12 mouse cellular contexts compared by ENCODE assay signal in genomic region chr10:42464805-42465204, GRCm38 (mm10). TPM values are rescaled to one million over a fixed set of nuclear protein-coding genes. Genes with fewer than 3 reads are reported as not detected.
DNase-seq lines count a peak whose midpoint lies in the region; ATAC-seq and TF ChIP-seq lines count a peak whose summit lies in the region.
"Had no signal": no experiment of that assay in that cellular context is flagged by ENCODE, and none has a peak within 500 bp of the region (broad histone marks: within the 10 kb centered on the region; RNA-seq: fewer than 3 reads in every experiment).

No protein-coding gene starts in this region.

- H3K27ac ChIP-seq in forebrain, embryonic 12.5 days = 0 out of 2 replicates have a peak overlapping the region, but pooled peaks have one; percentile 25
- no peak overlapping the region for H3K27ac ChIP-seq in forebrain, postnatal 0 days (ENCODE audit: low read depth, low read length)
- H3K27ac ChIP-seq in kidney, embryonic 15.5 days = peak overlapping the region; percentile 60
- H3K27ac ChIP-seq in ES-Bruce4 (ENCODE audit: insufficient read depth, low read length) = peak overlapping the region; percentile 65; the same call in 1 of the 2 replicates
- peak overlapping the region; percentile 67 for H3K27ac ChIP-seq in intestine, embryonic 16.5 days (ENCODE audit: low read length)
- H3K27ac ChIP-seq: embryonic facial prominence, embryonic 15.5 days; forebrain, embryonic 15.5 days had no signal

- DNase-seq in forebrain, postnatal 0 days = no peak
- DNase-seq in kidney, adult 9 months = no peak
- DNase-seq in cerebellum, postnatal 14 days = no peak
- no peak for DNase-seq in ovary, postnatal 14 days (ENCODE audit: low spot score)
- DNase-seq: cerebellum, postnatal 10 days; thymus, adult 18-20 months had no signal

- H3K9me3 ChIP-seq in forebrain, embryonic 12.5 days = peaks cover under 1% of the 10 kb centered on the region; the same call in 1 of the 2 replicates
- H3K9me3 ChIP-seq in forebrain, postnatal 0 days (ENCODE audit: low read length) = no peaks in the 10 kb centered on the region
- no peaks in the 10 kb centered on the region for H3K9me3 ChIP-seq in kidney, embryonic 15.5 days (replicated peaks)
- no peaks in the 10 kb centered on the region for H3K9me3 ChIP-seq in ES-Bruce4 (replicated peaks; ENCODE audit: control insufficient read depth, insufficient read depth, low read length, poor library complexity, severe bottlenecking)
- no peaks in the 10 kb centered on the region for H3K9me3 ChIP-seq in intestine, embryonic 16.5 days (ENCODE audit: control insufficient read depth, low read length)
- H3K9me3 ChIP-seq: embryonic facial prominence, embryonic 15.5 days; forebrain, embryonic 15.5 days had no signal

- no peak overlapping the region for H3K4me2 ChIP-seq in forebrain, embryonic 12.5 days
- H3K4me2 ChIP-seq in forebrain, postnatal 0 days (ENCODE audit: low read depth) = no peak overlapping the region
- no peak overlapping the region for H3K4me2 ChIP-seq in kidney, embryonic 15.5 days
- H3K4me2 ChIP-seq in intestine, embryonic 16.5 days (ENCODE audit: low read depth, low read length) = no peak overlapping the region
- H3K4me2 ChIP-seq: embryonic facial prominence, embryonic 15.5 days; forebrain, embryonic 15.5 days had no signal

- TF ChIP-seq EP300 in ES-Bruce4 (IDR thresholded peaks at IDR 0.05; ENCODE audit: insufficient read depth, low read depth, low read length) = no peak

- peaks cover 3% of the 10 kb centered on the region for H3K4me1 ChIP-seq in forebrain, embryonic 12.5 days
- no peaks in the 10 kb centered on the region for H3K4me1 ChIP-seq in forebrain, postnatal 0 days (ENCODE audit: insufficient read depth)
- H3K4me1 ChIP-seq in kidney, embryonic 15.5 days = peaks cover 7% of the 10 kb centered on the region
- no peaks in the 10 kb centered on the region for H3K4me1 ChIP-seq in ES-Bruce4 (ENCODE audit: control insufficient read depth, insufficient read depth, low read length)
- 0 out of 2 replicates have a peak, but pooled peaks cover 2% of the 10 kb centered on the region for H3K4me1 ChIP-seq in intestine, embryonic 16.5 days (ENCODE audit: control insufficient read depth, insufficient read depth, low read length)
- H3K4me1 ChIP-seq: embryonic facial prominence, embryonic 15.5 days had no signal

- WGBS in forebrain, embryonic 12.5 days = 82% methylated on average over 14 of the region's 14 CpGs
- WGBS in forebrain, postnatal 0 days = 82% methylated on average over 14 of the region's 14 CpGs
- 78% methylated on average over 14 of the region's 14 CpGs for WGBS in kidney, embryonic 15.5 days
- WGBS in intestine, embryonic 16.5 days = 70% methylated on average over 14 of the region's 14 CpGs

- no peak for ATAC-seq in forebrain, embryonic 12.5 days (ENCODE audit: low FRiP score)
- no peak for ATAC-seq in forebrain, postnatal 0 days
- ATAC-seq in kidney, embryonic 15.5 days (replicated peaks; ENCODE audit: low FRiP score) = no peak
- peak; percentile 41 for ATAC-seq in intestine, embryonic 16.5 days
- ATAC-seq: forebrain, embryonic 15.5 days had no signal

- no peak overlapping the region for H3K4me3 ChIP-seq in forebrain, embryonic 12.5 days (replicated peaks)
- no peak overlapping the region for H3K4me3 ChIP-seq in forebrain, postnatal 0 days (ENCODE audit: low read depth, low read length)
- H3K4me3 ChIP-seq in kidney, embryonic 15.5 days (replicated peaks) = no peak overlapping the region
- H3K4me3 ChIP-seq in ES-Bruce4 (ENCODE audit: low read depth, low read length) = peak overlapping the region; percentile 12; the same call in 1 of the 2 replicates
- H3K4me3 ChIP-seq in intestine, embryonic 16.5 days (ENCODE audit: low read length) = no peak overlapping the region
- H3K4me3 ChIP-seq: embryonic facial prominence, embryonic 15.5 days; forebrain, embryonic 15.5 days had no signal

- no peak for TF ChIP-seq CTCF in forebrain, postnatal 0 days (IDR thresholded peaks at IDR 0.05; ENCODE audit: low read depth)
- TF ChIP-seq CTCF in ES-Bruce4 (IDR thresholded peaks at IDR 0.05; ENCODE audit: low read depth, low read length) = no peak

- no peaks in the 10 kb centered on the region for H3K27me3 ChIP-seq in forebrain, embryonic 12.5 days
- H3K27me3 ChIP-seq in forebrain, postnatal 0 days (ENCODE audit: insufficient read depth, low read length) = no peaks in the 10 kb centered on the region
- no peaks in the 10 kb centered on the region for H3K27me3 ChIP-seq in kidney, embryonic 15.5 days
- no peaks in the 10 kb centered on the region for H3K27me3 ChIP-seq in ES-Bruce4 (ENCODE audit: control insufficient read depth, insufficient read depth, low read length, poor library complexity, severe bottlenecking)
- H3K27me3 ChIP-seq in intestine, embryonic 16.5 days (replicated peaks; ENCODE audit: control insufficient read depth, insufficient read depth, low read length) = no peaks in the 10 kb centered on the region
- H3K27me3 ChIP-seq: embryonic facial prominence, embryonic 15.5 days; forebrain, embryonic 15.5 days had no signal

- no peak overlapping the region for H3K9ac ChIP-seq in forebrain, embryonic 12.5 days
- H3K9ac ChIP-seq in forebrain, postnatal 0 days = no peak overlapping the region
- no peak overlapping the region for H3K9ac ChIP-seq in kidney, embryonic 15.5 days
- no peak overlapping the region for H3K9ac ChIP-seq in ES-Bruce4 (ENCODE audit: low read depth, poor library complexity, severe bottlenecking)
- no peak overlapping the region for H3K9ac ChIP-seq in intestine, embryonic 16.5 days (ENCODE audit: low read depth, low read length)
- H3K9ac ChIP-seq: embryonic facial prominence, embryonic 15.5 days; forebrain, embryonic 15.5 days had no signal

- no peaks in the 10 kb centered on the region for H3K36me3 ChIP-seq in forebrain, embryonic 12.5 days (replicated peaks)
- no peaks in the 10 kb centered on the region for H3K36me3 ChIP-seq in forebrain, postnatal 0 days (ENCODE audit: insufficient read depth)
- peaks cover 2% of the 10 kb centered on the region; the same call in 1 of the 2 replicates for H3K36me3 ChIP-seq in kidney, embryonic 15.5 days
- H3K36me3 ChIP-seq in ES-Bruce4 (ENCODE audit: control insufficient read depth, insufficient read depth, low read length, poor library complexity, severe bottlenecking) = no peaks in the 10 kb centered on the region
- H3K36me3 ChIP-seq in intestine, embryonic 16.5 days (ENCODE audit: control insufficient read depth, insufficient read depth, low read length) = peaks cover under 1% of the 10 kb centered on the region; the same call in 1 of the 2 replicates
- H3K36me3 ChIP-seq: forebrain, embryonic 15.5 days had no signal

- no peak for TF ChIP-seq POLR2A in ES-Bruce4 (IDR thresholded peaks at IDR 0.05; ENCODE audit: insufficient read depth, low read length)

RNA-seq across cellular contexts. Expression of gene Afg1l, which starts 13.6 kb away (rescaled TPM):
- polyA plus RNA-seq in forebrain, embryonic 12.5 days (2016; fragmentation: Nextera tagmentation; extraction: Ambion mirVana) = 4.1 and 4.3 TPM in 2 replicates
- total RNA-seq in forebrain, postnatal 0 days (2014; rRNA removed) = 6.8 and 9.7 TPM in 2 replicates
- 5.5 and 6.9 TPM in 2 replicates for polyA plus RNA-seq in forebrain, postnatal 0 days (2015; fragmentation: Nextera tagmentation; extraction: Ambion mirVana)
- 7.0 and 7.3 TPM in 2 replicates for polyA plus RNA-seq in kidney, embryonic 15.5 days (2015; fragmentation: Nextera tagmentation; extraction: Ambion mirVana)
- polyA plus RNA-seq in ES-Bruce4 (2011; ENCODE audit: insufficient read depth, insufficient read length, low read depth, missing spikeins) = 12.7 and 14.2 TPM in 2 replicates
- 15.3 TPM in 2 replicates for polyA plus RNA-seq in intestine, embryonic 16.5 days (2015; fragmentation: Nextera tagmentation; extraction: Ambion mirVana)

RNA-seq across cellular contexts. Expression of gene Snx3, which starts 37.0 kb away (rescaled TPM):
- polyA plus RNA-seq in forebrain, embryonic 12.5 days (2016; fragmentation: Nextera tagmentation; extraction: Ambion mirVana) = 250 and 254 TPM in 2 replicates
- total RNA-seq in forebrain, postnatal 0 days (2014; rRNA removed) = 124 and 139 TPM in 2 replicates
- 331 and 335 TPM in 2 replicates for polyA plus RNA-seq in forebrain, postnatal 0 days (2015; fragmentation: Nextera tagmentation; extraction: Ambion mirVana)
- 326 and 335 TPM in 2 replicates for polyA plus RNA-seq in kidney, embryonic 15.5 days (2015; fragmentation: Nextera tagmentation; extraction: Ambion mirVana)
- 190 and 194 TPM in 2 replicates for polyA plus RNA-seq in ES-Bruce4 (2011; ENCODE audit: insufficient read depth, insufficient read length, low read depth, missing spikeins)
- polyA plus RNA-seq in intestine, embryonic 16.5 days (2015; fragmentation: Nextera tagmentation; extraction: Ambion mirVana) = 513 and 568 TPM in 2 replicates
